Mouse (Mus musculus): ENCODE data around the gene Gm773. TPM values are rescaled to one million over a fixed set of nuclear protein-coding genes. Genes with fewer than 3 reads are reported as not detected.
"Not testable (repeated sequence)": the region's sequence is repeated elsewhere in the genome, so short reads cannot be mapped to it uniquely, and the experiment has no call there.

Gene Gm773
- not detected for total RNA-seq (2021)
- long read RNA-seq, experiment 1, result 0 reads
- long read RNA-seq, experiment 2, result 0 reads

DNA sequence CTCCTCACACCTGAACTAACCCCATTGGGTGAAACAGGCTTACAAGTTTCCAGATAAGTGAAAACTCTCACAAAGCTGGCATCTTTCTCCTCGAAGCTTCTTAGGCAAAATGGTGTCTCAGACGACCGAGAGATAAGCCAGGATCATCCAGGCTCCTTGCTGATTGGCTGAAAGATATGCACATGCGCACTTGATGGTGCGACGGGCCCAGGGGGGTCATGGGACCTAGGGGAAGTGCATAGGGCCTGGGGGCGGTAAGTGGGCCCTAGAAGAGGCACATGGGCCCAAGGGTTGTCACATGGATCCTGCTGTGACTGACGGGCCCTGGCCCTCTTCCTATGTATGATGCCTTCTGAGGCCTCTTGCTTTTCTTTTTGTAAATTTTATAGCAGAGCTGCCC lies at the start of gene Gm773:
Gm773 (minus strand) TSS at position 111 of the 400 bp plus-strand sequence.
- Histone ChIP-seq H3K4me3 (no peak within 1 kb of the TSS), H3K27ac (no peak within 1 kb of the TSS)
- intact Hi-C loops (cut with DNase I), result no loop called here
- no peak for DNase-seq (ENCODE audit: extremely low spot score in 1 of 2, low spot score in 2 of 2)
- TF ChIP-seq CTCF (IDR thresholded peaks at IDR 0.05), result no peak

DNA sequence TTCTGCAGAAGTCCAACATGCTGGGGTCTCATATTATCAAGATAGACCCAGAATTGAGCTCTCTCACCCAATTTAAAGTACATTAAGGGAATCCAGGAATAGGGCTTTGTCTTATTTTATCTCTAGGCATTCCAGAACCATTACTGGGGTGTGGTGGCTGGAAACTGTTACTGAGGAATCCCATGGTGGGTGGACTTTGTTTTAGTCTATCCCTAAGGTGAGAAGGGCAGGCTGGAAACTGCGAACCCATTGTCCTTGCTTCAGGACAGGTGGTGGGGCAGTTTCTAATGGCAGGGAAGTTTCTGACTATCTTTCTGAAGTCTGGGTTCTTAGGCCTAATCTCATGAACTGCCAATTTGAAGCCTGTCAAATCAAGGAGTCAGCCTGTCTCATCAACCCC lies 26.2 kb downstream of the Gm773 start:
- DNase-seq (ENCODE audit: extremely low spot score in 1 of 2, low spot score in 2 of 2); intact Hi-C loops (cut with DNase I): not testable (repeated sequence)

DNA sequence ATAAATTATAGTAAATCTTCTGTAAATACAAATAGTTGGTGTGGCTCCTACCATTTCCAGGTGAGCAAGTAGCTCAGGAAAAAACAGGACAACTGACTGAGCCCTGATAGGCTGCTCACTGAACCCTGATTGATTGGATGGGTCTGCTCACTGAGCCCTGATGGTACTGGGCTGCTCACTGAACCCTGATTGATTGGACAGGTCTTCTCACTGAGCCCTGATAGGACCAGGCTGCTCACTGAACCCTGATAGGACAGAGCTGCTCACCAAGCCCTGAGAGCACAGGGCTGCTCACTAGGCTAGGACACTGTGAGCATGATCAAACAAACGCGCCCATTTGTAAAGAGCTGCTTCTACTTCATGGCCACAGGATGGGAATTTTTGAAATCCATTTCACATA lies 61.3 kb downstream of the Gm773 start:
- Histone ChIP-seq H3K4me3 (no peak overlapping the region), H3K27ac (no peak overlapping the region)
- intact Hi-C loops (cut with DNase I), result no loop called here
- no peak for TF ChIP-seq CTCF (IDR thresholded peaks at IDR 0.05)
- no peak for DNase-seq (ENCODE audit: extremely low spot score in 1 of 2, low spot score in 2 of 2)

More for the DNA sequence above, 26.2 kb downstream of the Gm773 start:
- not testable (repeated sequence) for H3K27ac ChIP-seq, H3K4me3 ChIP-seq

Other genes starting within 250 kb of the Gm773 start
- gene 3830403N18Rik, start 76.3 kb downstream of the Gm773 start, total RNA-seq (2021), result not detected
- 1 to 10 TPM; 3.9 to 4.0 TPM for gene Zfp449, start 133.5 kb upstream of the Gm773 start, total RNA-seq (2021)
- gene Smim10l2a, start 161.7 kb upstream of the Gm773 start, total RNA-seq (2021), result 10 to 100 TPM; 15.6 to 23.0 TPM
- not detected for gene Gm2174, start 235.1 kb upstream of the Gm773 start, total RNA-seq (2021)
- gene Ints6l, start 242.0 kb upstream of the Gm773 start, total RNA-seq (2021), result 10 to 100 TPM; 35.1 to 40.5 TPM

Measured in left cerebral cortex, adult 2 months (tissue).